Mouse (Mus musculus): ENCODE measurements around the gene Sgta.
A peak's percentile ranks its signal among the peaks of the same experiment; 100 is the strongest.
"Not testable (repeated sequence)": the region's sequence is repeated elsewhere in the genome, so short reads cannot be mapped to it uniquely, and the experiment has no call there.

Gene Sgta

DNA sequence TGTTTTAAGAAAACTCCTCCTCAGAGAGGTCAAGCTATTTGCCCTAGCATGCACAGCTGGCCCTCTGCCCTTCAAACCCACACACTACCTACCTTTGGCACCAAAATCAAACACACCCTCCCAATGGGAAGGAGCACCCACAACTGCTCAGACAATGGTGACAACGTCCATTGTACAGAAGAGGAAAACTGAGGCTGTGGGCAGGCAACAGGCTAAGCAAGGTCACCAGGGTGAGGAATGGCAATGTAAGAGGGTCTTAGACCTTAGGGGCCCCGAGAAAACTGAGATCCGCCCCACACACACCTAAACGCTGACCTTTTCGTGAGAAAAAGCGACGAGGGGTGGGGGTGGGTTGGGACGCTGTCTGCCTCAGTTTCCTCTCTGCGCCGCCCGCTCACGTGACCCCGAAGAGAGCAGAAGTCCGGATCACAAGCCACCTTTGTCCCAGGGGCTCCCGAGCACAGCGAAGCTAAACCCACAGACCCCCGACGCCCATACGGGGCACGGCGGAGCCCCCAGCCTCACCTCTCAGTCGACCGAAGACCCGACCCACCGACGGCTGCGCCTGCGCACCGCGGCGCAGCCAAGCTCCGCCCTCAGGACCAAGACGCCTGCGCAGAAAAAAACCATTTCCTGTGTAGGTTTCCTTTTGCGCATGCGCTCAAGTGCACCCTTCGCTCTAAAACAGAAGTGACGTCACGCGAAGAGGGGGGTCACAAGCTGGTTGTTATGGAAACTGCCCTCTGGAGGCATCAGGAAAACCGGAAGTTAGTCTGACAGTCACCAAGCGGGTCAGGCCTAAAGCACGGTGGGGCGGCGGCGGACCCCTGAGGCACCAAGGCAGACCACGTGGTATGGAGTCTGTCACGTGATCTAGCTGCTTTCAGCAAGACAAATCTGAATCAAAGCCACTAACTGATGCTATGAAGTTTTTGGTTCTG is at the start of gene Sgta:
Gene Sgta (minus strand): TSS at position 579 of the 941 bp plus-strand sequence.
- peak; percentile 100 for DNase-seq (ENCODE audit: low read depth, low spot score)

DNA sequence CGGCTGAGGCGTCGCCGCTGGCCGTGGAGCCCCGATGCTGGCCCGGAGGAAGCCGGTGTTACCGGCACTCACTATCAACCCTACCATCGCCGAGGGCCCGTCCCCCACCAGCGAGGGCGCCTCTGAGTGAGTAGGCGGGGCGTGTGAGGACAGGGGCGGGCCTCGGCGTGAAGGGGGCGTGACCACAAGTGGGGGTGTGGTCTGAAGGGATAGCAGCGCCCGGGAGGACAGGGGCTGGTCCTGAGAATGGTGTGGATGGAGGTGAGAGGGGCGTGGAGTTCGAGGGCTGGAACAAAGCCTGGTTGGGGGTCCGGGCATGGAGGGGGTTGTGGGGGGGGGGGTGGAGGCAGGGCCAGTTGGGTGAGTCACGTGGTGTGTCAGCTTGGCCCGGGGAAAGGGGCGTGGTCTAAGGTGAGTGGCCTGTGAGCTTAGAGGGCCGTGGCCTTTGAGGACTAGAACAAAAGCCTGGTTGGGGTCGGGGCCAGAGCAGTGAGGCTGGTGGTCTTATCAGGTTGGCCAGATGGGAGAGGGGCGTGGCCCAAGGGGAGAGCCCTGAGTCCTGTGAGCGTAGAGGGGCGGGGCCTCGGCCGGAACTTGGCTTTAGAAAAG is 46.2 kb upstream of the Sgta start:
- DNase-seq (ENCODE audit: low read depth, low spot score) = peak; percentile 79

DNA sequence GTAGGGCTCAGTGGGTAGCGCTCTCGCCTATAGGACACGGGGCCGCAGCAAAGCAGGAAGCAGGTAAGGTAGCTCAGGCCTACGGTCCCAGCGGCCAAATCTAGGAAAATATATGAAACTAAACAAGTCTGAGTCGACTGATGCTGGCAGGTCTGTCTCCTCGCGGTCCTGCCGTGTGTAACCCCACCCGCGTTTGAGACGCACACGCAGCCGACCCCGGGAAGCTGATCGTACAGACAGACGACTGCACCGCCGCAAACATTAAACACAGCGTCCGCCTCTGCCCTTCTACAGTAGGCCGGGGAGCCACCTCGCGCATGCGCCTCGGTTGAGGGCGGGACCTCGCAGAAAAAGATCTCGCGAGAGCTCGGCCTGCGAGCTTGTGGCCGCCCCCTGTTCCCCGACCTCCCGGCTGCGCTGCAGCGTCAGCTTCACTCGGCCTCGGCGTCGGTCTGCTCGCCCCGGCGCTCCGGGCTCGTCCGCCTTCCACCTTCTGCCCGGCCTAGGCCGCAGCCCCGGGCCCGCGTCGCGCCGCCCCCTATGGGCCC is 45.7 kb upstream of the Sgta start, which contains the start of gene Map2k2:
Gene Map2k2 (plus strand): TSS at position 351 of the 548 bp plus-strand sequence.
- DNase-seq (ENCODE audit: low read depth, low spot score) = peak; percentile 96

DNA sequence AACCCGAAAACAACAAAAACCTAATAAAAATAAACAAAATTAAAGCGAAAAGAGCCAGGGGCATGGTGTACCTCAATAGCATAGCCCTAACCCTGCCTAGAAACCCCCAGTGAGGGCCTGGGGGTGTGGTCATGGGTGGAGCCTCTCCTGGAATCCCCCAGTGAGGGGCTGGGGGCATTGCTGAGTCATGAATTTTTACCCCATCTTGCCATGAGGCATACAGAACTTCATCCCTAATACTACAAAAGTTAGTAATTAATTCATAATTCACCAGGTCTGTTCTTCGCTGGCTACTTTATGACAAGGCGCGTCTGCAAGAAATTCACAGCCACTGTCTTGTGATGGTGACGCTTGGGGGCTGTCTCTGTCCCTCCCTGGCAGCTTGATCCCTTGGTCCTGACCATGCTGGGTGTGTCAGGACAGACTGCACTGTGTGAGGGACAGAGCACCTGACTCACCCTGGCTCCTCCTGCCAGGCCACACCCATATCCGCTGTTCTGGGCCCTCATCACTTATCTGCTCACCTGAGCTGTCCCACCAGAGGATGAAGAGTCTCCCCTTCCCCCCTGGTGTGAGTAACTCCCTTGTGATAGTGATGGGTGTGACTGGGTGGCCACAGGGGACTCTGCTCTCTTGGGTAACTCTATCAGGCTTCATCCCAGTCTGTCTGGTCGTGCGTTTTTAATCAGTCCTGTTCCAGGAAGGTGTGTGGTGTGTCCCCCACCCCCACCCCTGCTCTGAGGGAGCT is 35.1 kb upstream of the Sgta start:
- DNase-seq (ENCODE audit: low read depth, low spot score) = no peak

DNA sequence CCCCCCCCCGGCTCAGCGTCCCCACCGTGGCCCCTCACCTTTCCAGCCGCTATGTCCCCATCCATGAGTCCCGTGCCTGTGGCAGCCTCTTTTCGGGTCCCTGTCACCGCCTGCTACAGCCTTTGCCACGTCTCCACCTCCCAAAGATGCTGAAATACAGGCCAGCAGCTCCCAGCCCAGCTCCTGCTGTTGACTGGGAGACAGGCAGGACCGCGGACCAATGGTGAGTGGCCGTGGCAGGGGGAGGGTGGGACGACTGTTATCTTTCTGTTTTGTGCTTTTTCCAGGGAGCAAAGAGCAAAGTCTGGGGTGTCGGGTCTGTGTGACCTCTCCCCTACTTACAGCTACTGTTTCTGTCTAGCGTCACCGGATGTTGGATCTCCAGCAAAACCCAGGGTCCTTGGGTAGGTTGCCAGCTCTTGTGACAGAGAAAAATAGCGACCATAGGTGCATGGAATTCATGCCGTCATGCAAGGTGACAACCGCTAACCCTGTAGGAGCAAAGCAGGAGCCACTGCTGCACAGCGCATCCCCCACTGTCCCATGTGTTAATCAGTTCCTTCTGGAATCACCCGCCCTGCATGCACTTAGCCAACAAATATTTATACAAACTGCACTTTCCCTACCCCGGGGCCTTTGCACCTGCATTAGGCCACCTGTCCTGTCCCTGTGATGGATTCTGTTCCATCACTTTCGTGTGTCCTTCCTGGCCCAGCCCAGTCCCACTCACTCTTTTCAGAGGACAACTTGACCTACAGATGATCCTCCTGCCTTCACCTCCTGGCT is 32.7 kb upstream of the Sgta start:
- DNase-seq (ENCODE audit: low read depth, low spot score) = no peak

DNA sequence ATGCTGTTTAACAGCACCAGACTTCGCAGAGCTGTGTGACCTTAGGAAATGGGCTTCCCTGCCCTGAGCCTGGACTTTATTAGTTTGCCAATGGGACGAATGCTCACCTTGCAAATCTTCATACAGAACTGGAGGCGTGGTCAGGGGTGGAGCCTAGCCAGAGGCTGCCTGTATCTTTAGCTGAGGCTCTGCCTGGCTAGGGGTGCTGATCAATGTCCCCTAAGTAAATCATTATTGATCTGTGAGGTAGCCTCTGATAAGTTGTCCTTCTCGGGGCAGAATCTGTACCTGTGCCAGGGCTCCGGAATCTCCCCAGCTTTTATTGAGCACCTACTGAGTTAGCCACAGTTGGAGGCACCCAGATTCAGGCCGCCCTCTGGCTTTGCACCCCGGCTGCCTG is 30.6 kb upstream of the Sgta start:
- no peak for DNase-seq (ENCODE audit: low read depth, low spot score)

DNA sequence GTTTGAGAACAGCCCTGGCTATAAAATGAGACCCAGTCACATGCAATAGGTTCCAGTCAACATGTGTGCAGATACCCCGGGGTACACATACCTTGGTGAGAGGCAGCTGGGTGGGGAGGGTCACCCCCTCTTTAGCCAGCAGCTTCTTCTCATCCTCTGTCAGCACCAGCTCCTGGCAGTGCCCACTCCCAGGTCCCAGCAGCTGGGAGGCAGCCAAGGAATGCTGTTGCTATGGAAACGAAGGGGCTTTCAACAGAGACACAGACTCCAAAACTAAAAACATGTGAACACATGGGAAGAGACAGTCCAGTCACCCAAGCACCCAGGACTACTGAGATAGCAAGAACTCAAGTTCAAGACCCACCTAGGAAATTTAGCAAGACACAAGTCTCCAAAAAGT is 29.2 kb upstream of the Sgta start:
- DNase-seq (ENCODE audit: low read depth, low spot score) = no peak

DNA sequence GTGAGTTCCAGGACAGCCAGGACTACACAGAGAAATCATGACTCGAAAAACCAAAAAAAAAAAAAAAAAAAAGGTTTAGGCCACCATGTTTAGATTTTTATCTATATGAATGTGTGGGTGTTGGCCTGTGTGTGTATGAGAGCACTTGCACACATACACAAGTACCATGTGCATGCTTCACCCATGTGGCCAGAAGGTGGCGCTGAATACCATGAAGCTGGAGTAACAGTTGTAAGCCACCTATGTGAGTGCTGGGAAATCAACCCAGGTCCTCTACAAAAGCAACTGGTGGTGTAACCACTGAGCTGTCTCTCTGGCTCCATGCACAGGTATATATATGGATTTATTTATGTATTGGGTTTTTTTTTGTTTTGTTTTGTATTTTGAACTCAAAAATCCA is 27.0 kb upstream of the Sgta start:
- peak; percentile 24 for DNase-seq (ENCODE audit: low read depth, low spot score)

DNA sequence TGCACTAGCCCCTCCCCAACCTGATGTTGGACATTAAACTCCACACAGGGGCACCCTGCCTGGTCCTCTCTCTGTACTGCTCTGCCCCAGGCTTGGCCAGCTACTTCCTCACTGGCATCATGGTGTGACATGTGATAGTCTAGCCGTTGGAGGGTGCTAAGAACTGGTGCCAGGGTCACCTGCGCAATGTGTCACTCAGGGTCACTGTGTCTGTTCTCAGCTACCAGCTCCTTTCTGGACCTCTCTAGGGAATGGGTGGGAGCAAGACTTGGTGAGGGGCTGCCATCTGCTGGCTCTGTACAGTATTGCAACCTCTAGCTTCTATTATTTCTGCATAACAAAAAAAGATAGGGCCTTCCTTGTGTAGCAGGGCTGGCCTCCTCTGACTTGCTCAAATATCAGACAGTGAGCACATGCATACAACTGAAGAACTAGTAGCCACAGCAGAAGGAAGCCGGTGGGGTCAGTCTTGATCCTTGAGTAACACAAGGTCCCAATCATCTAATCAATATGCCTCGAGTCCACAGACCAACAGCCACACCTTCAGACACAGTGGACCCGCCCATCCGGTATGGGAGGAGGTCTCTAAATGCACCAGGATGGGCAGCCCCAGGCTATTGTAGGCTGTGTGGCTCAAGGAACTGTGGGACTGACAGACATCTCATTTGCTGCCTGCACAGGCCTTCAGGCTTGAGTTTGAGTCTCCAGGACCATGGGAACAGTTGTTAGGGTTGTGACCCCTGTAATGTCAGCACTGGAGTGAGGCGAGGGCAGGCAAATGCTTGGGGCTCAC is 22.4 kb upstream of the Sgta start:
- peak; percentile 84 for DNase-seq (ENCODE audit: low read depth, low spot score)

DNA sequence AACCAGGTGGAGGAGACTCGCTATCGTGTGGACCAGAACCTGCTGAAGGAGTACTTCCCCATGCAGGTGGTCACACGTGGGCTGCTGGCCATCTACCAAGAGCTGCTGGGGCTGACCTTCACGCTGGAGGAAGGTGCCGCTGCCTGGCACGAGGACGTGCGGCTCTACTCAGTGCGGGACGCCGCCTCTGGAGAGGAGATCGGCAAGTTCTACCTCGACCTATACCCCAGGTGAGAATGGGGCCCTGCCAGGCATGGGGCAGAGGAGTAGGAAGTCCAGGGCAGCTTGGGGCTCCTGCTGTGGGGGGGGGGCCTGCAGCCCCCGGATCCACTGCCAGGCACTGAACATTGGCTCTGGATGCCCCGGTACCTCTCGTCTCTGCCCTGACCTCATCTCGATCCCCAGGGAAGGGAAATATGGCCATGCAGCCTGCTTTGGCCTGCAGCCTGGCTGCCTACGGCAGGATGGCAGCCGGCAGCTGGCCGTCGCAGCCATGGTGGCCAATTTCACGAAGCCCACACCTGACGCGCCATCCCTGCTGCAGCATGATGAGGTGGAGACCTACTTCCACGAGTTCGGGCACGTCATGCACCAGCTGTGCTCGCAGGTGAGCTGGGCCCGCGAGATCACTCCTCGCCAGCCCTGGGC is 20.2 kb upstream of the Sgta start:
- DNase-seq (ENCODE audit: low read depth, low spot score) = no peak

DNA sequence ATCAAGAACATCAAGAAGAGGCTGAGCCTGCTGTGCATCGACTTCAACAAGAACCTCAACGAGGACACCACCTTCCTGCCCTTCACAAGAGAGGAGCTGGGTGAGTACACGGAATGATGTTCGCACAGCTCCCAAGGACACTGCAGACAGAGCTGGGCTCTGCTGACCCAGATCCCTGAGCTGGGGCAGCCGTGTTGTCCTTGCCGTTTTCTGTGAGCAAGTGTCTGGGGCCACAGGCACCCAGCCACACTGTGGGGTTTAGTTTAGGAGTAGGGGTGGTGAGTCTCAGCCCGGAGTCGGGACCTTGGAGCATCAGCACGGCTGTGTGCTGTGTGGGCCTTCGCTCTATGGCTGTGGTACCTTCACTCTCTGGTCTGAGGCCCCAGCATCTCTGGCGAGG is 17.9 kb upstream of the Sgta start:
- DNase-seq (ENCODE audit: low read depth, low spot score) = no peak

DNA sequence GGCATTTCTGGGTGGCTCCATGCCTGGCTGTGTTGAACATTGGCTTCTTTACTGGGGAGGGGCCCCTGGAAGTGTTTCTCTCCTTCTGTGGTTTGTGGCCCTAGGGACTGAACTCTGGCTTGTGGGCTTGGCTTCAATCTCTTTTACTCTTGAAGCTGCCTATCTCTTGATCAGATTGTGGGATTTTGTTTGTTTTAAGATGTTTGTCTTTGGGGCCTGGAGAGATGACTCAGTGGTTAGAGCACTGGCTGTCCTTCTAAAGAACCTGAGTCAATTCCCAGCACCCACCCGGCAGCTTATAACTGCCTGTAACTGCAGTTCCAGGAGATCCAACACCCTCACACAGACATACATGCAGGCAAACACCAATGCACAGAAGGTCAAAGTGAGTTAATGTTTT is 16.4 kb upstream of the Sgta start:
- DNase-seq (ENCODE audit: low read depth, low spot score) = peak; percentile 48

DNA sequence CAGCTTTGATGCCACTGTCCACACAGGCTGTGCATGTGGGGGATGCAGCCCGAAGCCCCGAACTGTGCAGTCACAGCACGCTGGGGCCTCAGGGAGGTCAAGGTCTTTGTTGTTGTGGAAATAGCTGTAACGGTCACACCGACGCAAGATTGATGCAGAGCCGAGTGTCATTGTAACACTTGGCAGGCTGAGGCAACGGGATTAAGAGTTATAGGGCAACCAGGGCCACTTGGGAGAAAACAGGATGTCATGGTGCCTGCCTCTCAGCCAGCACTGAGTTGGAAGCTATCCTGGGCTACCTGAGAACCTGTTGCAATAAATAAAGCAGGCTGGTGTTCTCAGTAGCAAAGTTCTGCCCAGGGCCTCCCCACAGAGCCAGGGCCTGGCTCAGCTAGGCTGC is 15.8 kb upstream of the Sgta start:
- DNase-seq (ENCODE audit: low read depth, low spot score) = no peak

DNA sequence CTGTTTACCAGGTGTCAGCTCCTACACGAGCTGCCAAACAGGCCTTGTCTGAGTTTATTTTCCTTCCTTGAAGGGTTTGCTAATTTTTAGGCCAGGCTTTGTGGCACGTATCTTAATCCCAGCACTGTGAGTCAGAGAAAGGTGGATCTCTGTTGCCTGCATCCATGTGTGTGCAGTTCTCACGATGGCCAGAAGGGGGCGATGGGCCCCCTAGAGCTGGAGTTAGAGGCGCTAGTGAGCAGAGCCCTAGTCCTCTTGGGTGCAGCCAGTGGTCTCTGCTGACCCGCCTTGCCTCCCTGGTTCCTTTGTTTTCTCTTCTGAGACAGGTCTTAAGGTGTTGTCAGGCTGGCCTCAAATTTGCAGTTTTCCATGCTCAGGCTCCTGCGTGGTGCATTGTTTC is 13.5 kb upstream of the Sgta start:
- DNase-seq (ENCODE audit: low read depth, low spot score) = no peak

DNA sequence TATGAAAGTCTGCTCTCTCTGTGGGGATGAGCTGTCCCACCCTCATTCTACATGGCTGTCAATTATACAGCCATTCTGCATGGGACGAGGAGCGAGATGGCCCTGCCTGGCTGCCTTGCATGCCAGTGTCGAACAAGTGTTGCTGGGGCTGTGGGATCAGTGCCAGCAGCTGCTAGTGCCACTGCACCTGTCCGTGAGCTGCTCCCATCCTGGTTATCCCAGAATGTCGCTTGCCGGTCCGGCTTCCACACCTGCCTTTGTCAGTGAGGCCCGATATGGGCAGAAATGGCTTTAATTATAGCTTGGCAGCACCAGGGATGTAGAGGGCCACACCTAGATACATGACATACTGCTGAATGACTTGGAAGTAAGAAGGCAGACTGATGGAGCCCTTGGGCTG is 12.3 kb upstream of the Sgta start:
- DNase-seq (ENCODE audit: low read depth, low spot score) = no peak

DNA sequence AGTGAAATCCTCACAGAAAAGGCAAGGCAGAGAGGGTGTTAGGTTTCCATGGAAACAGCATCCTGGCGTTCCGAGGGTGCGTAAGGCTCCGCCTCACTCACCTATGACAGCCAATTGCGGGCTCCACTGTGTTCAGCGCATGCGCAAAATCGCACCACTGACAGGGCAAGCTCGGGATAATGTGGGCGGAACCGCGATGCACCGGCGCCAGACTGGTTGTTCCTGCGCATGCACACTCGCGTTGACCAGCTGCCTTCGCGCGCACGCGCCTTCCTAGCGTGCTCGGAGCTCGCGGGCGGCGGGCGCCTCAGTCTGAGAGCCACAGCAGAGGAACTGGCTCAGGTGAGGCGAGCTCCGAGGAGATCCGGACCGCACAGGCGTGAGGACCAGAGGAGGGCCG is 9.9 kb upstream of the Sgta start, which contains the start of gene Thop1:
Gene Thop1 (plus strand): TSS at position 200 of the 400 bp plus-strand sequence.
- peak; percentile 100 for DNase-seq (ENCODE audit: low read depth, low spot score)

DNA sequence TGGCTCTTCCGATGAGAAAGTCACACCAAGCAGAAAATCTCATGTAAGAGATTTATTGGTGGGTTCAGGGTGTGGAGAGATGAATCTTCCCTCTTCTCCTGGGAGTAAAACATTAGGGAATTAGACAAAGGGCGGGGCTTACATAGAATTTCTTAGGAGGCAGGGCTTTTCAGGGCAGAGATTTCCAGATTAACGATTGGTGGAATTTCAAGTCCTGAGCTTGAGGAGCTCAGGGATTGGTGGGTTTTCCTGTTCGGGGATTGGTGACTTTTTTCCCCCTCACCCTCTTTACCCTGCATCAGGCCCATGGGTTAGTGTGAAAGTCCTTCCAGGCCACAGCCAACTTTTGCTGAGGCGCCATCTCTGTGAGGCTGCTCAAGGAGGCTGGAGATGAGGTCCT is 8.7 kb upstream of the Sgta start:
- DNase-seq (ENCODE audit: low read depth, low spot score) = no peak

DNA sequence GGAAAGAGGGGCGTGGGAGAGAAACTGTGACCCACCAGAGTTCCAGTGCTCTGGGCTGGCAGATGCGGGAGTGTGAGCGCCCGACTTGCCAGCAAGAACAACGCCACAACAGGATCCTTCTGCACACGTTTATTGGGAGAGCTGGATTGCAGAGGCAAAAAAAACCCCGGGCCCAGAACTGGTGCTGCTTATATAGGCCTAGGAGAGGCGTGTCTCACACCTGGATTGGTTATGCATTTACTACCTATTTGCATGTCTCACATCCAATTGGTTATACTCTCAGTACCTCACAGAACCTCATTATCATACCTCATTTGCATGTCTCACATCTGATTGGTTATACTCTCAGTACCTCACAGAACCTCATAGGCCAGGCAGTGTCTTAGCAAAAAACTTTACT is 4.5 kb upstream of the Sgta start:
- DNase-seq (ENCODE audit: low read depth, low spot score) = not testable (repeated sequence)

DNA sequence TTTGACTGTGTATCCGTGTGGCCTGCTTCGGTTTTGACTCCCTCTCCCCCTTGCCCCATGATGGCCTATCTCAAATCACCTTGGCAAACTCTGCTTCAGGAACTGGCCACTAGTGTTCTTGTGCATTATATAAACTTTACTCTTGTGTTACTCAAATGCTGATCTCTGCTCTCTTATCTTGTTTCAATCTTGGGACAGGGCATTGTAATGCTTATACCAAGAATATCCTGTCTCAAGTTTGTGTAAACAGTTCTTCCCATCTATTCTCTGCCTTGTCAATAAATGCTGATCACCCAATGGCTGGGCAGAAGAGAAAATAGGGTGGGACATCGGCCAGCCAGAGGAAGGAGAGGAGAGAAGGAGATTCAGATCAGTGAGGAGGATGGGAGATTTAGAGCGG is 2.7 kb upstream of the Sgta start:
- no peak for DNase-seq (ENCODE audit: low read depth, low spot score)

DNA sequence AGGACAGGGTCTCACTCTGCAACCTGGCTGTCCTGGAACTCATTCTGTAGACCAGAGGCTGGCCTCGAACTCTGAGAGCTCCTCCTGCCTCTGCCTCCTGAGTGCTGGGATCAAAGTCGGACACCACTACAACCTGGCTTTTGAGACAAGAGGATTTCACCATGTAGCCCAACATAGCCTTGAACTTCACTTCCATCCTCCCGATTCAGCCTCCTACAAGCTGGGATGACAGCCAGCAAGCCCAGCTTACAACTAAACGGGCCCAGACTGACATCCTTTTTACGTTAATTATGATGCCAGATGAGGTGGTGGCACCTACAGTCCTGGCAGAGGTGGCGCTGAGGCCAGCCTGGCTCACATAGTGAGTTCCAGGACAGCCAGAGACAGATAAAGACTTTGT is 1.1 kb downstream of the Sgta start:
- DNase-seq (ENCODE audit: low read depth, low spot score) = no peak

All from 3T3-L1 (cell line).